Mouse (Mus musculus) adrenal gland, postnatal 14 days (tissue): Measurements from ENCODE around the gene Emc8. TPM values are rescaled to one million over a fixed set of nuclear protein-coding genes. Genes with fewer than 3 reads are reported as not detected.
A peak's percentile ranks its signal among the peaks of the same experiment; 100 is the strongest.

Source experiments
- DNase-seq: peaks from one replicate; pipeline ENCODE4 v3.0.0; 2021; ENCODE audit warnings: mixed read lengths
- total RNA-seq: library from RNA; stranded (reverse); gene quantifications from 2 replicates; pipeline ENCODE4 v1.2.3, GENCODE M21; 2021

The Emc8 gene
- total RNA-seq, 1 experiment from 2014 or later = 106 TPM

DNA sequence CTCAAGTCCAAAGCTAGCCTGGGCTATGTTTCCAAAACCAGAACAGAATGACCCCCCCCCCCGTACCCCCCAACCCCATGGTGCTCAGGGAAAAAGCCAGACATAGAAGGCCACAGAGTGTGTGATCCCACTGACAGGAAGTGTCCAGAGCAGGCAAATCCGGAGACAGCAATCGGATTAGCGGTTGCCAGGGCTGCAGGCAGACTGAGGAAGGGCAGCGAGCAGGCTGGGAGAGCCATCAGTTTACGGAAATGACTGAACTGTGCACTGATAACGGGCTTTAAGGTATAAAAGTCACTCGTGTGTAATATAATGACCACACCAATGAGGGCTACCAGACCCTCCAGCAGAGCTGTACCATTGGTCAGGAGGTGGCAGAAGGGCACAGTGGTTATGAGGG, 27.1 kb downstream of the Emc8 start:
- no peak for DNase-seq

DNA sequence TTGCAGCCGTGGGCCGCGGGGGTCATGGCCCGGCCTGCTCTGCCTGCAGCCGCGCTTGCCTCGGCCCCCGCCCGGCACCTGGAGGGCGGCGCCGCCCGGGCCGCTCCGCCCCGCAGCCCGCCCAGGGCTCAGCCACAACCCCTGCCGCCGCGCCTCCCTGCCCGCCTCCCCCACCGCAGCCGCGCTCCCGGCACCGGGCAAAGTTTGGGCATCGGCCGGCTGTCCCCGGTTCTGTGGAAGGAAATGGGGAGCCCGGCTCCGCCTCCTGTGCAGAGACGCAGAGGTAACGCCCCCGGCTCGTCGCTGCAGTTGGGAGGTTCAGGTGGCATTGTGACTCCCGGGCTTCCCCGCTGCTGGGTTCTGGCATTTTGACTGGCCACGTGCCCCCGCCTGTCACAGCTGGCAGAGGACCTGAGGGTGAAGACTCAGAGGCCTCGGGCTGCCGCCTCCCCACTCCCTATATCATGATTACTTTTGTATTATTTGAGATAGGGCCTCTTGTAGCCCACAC, 34.0 kb downstream of the Emc8 start:
- DNase-seq = peak; percentile 87

DNA sequence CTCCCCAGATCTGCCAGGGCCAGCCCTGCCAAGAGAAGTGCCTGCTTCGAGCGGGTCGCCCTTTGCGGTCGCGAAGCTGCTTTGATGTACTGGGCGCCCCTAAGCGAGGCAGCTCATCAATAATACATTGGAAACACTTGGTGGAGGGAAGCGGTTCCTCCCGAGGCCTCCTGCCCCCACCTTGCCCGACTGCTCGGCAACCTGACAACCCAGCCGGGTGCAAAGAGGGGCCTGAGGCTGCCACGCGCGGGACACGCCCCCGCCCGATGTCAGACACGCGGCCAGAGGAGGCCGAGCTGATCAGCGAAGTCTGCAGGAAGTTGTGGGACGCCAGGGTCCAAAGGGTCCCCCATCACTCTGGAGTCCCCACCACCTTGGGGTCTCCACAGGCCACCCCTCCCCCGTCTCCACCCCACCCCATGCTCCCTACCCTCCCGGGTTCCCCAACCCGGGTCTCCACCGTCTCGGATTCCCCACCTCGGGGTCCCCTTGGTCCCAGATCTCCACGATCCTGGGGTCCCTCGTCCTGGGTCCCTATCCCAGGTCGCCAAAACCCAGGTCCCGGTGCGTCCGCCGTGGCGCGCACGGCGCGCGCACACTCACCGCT, 34.6 kb downstream of the Emc8 start:
- DNase-seq = peak; percentile 67

DNA sequence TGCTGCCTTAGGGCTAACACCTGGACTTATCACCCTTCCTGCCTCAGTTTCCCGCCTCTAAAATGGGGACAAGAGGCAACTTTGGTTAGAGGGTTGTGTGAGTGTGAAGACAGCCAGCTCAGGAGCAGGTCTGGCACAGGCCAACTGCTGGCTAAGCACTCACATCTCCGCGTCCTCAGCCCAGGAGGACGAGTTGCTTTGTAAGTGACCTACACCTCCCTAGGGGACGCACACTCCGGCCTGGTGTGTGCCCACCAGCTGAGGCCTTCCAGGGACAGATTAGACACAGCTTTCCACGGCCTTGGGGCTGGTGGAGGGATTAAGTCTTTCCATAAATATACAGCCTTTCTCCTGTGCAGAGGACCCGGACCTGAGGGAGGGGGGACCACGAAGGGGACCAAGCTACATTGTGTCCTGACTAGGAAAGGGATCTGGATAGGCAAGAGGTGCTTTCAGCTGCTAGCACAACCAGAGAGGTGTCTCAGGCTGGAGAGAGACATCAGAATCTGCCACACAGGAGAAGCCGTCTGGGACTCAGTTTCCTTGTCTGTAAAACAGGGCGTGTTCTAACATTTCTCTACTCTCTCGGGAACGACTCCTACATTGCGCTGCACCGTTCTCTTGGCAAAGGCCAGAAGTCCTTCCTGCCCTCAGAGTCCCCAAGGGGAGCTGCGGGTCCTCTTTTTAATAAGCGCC, 35.3 kb downstream of the Emc8 start:
- peak; percentile 66 for DNase-seq

DNA sequence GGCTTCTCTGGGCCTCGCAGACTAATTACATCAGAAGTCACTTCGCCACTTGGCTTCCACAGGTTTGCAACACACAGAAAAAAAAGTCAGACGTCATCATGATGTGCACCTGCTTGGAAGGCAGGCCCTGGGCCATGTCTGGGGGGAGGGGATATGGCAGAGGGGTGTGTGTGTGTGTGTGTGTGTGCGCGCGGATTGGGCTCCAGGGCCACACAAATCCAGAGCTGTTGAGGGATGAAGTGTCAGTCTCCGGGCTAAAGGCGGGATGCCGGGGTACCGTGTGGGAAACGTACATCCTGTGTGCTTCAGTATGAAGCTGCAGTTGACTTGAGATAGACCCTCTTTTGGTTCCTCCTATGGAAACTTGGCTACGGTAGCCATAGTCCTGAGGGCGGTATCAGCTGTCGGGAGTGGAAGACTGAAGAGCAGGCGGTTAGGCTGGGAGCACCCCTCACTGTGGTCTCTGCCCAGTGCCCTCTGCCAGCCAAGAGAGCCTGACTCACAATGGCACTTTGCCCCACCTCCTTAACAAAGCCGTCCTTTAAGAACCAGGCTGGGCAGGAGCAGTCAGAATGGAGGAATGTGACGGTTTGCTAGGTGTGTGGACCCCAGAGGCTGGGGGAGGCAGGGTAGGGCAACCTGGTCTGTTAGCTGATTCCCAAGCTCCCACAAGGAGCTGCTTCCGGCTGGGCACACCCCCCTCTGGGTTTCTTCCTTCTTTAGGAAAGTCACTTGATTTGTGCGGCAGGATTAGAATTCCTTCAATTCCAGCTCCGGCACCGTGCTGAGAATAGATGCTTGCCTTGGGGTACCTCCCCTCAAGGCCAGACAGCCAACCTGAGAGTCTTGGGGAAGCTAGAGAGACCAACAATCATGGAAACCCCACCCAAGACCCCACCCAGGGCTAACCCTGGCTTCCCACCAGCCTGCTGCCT, 36.7 kb downstream of the Emc8 start:
- no peak for DNase-seq

DNA sequence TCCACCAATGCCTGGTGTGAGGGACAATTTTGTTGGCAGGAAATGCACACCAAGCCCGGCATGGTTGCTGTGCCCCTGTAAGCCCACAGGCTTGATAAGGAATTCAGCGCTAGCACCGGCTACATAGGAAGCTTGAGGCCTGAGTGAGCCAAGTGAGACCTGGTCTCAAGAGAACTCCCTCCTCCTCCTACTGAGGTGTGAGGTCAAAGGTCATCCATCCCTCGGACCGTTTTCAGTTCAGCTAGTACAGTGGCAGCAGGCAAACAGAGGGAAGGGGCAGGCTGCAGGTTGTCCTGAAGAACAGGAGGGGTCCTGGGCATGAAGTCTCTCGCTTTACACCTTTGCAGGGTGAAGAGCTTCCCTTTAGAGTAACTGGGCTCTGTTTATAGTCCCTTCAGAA, 37.5 kb downstream of the Emc8 start:
- no peak for DNase-seq

DNA sequence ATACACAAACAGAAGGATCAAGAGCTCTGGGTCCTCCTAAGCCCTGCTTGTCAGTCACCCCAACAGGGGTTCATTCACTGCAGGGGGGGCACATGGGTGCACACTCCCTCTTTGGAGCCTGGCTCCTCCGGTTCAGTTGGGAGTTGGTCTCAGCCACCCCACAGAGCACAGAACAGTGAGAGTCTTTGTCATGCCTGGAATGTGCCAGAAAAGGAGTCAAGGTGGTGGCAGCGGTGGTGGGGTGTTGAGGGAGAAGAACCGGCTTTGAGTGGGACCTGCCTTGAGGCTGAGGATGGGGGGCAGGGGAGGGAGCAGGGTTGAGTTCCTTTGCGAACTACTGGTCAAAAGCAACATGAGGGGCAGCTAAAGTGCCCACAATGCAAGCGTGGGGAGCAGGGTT, 38.3 kb downstream of the Emc8 start:
- no peak for DNase-seq

DNA sequence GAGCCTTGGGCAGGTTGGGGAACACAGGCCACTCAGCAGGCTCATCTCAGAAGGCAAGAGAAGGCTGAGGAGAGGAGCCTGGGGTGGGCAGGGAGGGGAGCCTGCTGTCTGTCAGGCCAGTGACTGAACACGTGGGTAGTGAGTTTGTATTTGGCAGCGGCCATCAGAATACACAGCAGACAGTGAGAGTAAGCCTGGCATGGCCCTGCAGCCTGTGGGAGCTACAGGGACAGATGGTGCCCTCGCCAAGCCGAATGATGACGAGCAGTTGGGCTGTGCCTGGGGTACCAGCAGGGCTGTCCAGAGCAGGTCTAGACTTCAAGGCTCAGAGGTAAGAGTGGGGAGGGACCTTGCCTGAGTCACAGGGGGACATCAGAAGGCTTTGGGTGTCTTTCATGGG, 41.1 kb downstream of the Emc8 start:
- no peak for DNase-seq

DNA sequence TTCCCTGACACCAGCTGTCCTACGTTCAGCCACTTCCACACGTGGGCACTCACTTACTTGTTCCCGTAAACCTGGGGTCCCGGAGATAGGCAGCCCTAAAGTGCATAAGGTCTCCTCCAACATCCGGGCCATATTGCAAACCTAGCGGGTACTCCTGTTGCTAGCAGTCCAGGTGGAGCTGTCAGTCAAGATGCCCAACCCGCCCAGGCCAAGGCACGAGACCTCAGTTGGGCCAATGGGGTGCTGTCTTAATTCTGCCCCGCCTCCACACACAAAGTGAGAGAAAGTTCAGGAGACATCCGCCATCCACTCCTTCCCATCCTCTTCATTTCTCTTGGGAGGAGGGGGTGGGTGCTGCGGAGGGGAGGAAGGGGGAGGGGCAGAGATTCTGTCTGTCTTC, 41.9 kb downstream of the Emc8 start:
- no peak for DNase-seq

DNA sequence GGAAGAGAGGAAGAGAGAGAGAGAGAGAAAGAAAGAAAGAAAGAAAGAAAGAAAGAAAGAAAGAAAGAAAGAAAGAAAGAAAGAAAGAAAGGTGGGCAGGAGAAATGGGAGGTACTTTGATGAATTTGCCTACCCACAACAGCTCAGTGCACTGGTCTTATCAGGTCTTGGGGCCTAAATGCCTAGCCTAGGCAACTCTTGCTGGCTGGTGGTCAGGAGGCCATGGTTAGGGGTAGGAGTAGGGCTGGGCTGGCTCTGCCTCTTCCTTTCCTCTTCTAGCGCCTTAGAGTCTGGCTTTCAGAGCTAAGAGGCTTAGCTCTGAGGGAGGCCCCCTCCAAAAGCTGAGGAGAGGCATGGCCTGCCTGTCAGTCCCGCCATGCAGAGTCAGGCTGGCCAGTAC, 44.8 kb downstream of the Emc8 start:
- no peak for DNase-seq

DNA sequence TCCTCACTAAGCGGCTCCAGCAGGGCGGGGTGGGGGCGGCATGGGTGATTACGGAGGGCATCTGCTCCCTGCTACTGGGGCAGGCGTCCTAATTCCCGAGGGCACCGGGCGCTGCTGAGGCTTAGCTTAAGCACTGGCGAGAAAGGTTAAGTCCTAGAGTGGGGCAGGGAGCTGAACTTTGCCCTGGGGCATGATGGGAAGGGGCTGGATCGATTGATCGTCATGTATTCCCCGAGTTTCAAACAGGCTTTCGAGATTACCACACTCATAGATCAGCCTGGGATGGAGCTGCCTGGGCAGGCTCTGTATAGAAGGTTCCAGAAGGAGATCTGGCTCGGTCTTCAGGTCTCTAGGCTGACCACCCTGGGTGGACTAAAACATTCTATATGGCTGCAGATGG, 46.2 kb downstream of the Emc8 start:
- DNase-seq = no peak

DNA sequence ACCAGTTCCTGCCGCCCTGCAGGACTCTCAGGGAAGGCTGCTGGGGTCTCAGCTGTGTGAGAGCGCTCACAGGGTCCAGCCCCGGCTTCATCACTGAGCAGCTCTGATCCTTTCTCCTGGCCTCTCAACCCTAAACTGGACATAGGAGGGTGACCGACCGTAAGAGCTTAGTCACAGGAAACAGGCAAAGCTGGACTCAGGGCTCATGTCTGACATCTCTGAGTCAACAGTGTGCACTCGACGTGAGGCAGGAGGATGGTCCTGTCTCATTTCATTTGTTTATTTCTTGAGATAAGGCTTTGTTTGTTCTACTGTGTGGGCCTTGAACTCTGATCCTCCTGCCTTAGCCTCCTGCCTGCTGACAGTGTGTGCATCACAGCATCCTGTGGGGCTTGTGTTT, 47.9 kb downstream of the Emc8 start:
- DNase-seq = no peak

DNA sequence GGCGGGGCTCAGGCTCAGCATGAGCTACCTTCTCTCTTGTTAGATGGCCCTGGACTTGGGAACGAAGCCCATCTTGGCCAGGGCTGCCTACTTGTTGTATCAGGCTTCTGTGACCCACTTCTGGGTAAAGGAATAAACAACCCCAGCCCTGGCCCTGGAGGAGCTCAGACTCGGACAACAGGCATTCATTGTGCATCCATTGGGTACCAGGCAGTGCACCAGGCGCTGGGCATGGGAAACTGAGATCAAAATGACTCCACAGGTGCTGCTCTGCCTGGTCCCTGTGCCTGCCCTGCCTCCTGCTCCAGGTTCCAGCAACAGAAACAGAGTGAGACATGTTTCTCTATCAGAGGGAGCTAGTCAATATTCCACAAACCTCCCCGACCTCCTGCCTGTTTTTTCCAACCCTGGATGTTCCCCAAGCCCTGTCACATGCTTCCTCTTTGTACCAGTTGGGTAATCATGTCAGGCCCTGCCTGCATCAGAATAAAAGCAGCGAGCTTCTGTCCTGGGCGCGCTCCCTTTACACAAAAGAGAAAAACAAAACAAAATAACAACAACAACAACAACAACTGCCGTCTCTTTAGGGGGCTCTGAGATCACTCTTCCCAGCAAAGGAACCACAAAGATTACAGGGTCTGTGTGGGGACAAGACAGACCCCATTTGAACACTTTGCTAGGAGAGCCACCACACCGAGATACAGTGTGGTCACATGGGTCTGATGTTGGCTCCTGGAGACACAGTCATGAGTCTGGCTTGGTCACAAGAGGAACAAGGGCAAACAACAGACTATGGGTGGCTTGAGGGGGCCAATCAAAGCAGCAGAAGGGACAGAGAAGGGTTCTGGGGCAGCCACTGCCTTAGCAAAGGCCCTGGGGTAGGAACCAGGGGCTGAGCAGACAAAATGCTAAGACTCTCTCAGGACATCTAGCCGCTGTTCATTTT, 48.9 kb downstream of the Emc8 start:
- peak; percentile 52 for DNase-seq

DNA sequence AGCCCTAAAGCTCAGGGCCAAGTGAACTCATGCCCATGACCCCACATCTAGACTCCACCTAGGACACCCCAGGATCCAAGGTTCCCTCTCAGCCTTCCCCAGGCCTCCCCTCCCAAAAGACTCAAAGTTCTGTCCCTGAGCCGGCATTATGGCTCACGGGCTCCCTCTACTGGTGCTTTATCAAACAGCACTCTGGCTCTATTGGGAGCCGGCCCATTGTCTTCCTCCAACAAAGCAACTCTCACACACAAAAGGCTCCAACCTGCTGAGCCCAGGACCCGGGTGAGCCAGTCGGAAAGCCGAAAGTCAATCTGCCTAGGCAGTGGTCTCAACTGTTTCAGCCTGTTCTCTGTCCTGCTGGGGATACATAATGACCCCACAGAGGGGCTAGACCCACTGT, 50.3 kb downstream of the Emc8 start:
- DNase-seq = peak; percentile 83

DNA sequence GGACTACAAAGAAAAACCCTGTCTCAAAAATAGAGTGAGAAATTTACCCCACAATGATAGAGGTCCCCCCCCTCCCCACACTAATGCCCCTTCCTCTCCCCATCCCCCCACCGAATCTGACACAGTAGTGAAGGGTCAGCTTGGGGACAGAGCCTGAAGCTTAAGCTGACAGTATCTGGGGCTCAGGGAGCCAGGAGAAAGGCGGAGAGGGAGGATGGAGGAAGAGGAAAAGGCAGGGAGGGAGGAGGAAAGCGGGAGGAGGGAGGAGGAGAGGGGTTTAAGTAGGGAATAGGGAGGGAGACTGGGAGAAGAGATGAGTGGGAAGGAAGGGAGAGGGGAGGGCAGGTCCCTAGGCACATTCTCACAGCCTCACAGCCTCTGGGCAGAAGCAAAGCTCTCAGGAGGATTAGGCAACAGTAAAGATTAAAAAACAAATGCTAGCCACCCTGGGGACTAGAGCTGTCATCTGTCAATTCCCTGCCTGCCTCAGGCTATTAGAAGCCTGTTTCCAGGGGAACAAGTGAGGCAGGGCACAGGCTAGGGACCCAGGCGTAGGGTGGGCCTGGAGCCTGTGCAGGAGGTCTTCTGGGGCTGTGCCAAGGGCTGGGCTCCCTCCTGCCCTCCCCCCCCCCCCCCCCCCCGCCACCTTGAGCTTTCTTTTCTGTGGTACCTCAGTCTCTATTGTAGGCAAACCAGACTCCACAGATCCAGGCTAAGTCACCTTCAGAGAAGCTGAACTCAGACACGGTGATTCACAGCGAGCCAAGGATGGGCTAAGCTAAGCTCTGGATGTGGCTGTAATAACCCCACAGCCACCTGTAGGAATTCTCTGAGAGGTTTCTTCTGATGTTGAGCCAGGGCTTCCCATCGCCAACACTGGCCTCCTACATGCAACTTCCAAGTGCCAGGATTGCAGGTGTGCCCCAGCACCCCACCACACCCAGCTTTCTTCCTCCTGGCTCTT, 51.4 kb downstream of the Emc8 start:
- DNase-seq = no peak

DNA sequence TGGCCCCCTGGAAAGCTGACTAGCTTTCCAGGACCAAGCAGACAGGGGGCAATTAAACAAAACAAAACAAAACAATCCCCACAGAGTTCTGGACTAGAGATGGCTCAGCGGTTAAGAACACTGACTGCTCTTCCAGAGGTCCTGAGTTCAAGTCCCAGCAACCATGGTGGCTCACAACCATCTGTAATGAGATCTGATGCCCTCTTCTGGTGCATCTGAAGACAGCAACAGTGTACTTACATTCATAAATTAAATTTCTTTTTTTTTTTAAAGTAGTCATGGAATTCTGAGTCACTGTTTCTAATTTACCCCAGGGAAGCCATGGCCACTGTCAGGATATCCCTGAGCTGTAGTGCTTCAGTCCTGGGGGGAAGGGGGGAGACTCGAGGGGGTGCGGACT, 53.9 kb downstream of the Emc8 start:
- DNase-seq = no peak

DNA sequence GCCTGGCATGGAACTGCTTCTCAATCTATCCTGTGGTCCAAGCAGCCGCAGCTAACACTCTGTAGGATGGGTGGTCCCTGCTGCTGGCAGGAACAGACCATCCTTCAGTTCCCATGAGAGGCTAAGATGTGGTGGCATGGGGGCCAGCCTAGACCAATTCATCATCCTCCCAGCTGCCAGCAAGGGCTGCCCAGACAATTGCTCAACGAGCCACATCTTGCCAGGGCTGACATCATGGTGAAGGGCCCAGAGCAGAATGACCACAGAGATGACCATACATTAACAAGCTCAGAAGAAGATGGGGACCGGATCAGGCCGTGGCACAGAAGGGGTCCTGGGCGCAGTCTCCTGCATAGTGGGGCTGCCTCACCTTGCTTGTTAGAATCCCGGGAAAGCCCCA, 57.5 kb downstream of the Emc8 start:
- no peak for DNase-seq

DNA sequence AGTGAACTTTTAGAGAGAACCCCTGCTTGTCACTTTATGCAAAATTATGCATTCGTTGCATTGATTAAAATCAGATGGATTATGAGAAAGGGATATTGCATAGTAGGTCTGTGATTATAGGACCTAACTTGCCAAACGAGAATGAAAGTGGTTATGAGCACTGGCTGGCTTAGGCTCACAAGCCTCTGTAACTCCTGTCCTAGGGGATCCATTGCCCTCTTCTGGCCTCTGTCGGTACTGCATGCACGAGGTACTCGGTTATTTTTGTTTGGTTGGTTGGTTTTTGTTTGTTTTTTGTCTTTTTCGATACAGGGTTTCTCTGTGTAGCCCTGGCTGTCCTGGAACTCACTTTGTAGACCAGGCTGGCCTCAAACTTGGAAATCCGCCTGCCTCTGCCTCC, 60.5 kb downstream of the Emc8 start:
- peak; percentile 82 for DNase-seq

DNA sequence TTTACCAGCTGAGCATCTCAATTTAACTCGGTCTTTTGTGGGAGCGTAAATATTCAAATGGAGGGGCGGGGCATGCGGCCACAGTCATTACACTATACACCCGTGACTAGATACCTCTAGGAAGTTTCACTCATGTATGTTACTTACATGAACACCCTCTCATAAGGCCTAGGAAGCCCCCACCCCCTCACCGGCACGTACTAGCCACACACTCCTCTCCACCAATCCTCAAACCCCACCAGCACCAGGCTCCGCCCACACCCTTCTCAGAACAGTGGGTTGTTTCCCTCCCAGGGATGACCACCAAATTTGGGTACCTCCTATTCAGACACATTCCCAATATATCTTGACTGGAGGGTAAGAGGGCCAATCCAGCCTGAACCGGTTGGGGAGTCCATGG, 60.9 kb downstream of the Emc8 start:
- DNase-seq = no peak
